Mouse (Mus musculus) kidney, adult 10 weeks (tissue): ENCODE data around the gene Sacs. TPM values are rescaled to one million over a fixed set of nuclear protein-coding genes. Genes with fewer than 3 reads are reported as not detected.

Experiments used
- polyA plus RNA-seq: library from polyadenylated mRNA; stranded (reverse); fragments of 350-450 nt; fragmentation: Illumina TruSeq; extraction: RNeasy Lipid Tissue Mini Kit (QIAGEN cat#74804); gene quantifications from one replicate; pipeline ENCODE4 v1.2.3, GENCODE M21; 2014; ENCODE audit warnings: low read depth, low replicate concordance

Sacs gene
- 2.1 TPM for polyA plus RNA-seq

DNA sequence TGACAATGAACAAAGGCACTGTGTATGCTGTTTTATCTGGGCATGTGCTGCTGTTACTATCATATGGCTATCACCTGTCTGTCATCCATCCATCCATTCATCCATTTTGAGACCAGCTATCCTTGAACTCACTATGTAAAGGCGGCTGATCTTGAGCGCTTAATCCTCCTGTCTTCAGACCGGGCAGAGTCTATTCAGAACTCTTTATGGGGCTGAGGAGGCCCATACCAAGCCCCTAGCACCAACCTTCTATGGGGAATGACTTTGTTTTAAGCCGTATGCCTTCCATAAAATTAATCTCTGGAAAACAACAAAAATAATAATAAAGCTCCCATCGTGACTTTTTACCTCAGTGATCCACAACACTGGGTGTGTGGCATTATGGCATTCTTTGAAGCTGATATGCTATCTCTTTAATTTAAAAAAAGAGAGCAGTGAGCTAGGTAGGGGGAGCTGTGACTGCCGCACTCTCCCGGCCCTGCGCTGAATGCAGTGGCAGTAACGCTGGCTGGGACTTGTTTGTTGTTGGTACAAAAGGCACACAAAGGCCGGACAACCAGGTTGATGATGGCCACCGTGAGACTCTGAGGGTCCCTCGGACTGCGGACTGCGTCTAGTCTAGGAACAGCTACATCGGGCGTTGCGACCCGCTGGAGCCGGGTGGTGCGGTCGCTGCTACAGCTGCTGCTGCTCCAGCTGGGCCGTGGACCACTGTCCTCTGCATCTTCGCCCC lies at the start of gene Sacs:
Gene Sacs, plus strand, starts transcription at position 464 of the 733 bp plus-strand sequence.

DNA sequence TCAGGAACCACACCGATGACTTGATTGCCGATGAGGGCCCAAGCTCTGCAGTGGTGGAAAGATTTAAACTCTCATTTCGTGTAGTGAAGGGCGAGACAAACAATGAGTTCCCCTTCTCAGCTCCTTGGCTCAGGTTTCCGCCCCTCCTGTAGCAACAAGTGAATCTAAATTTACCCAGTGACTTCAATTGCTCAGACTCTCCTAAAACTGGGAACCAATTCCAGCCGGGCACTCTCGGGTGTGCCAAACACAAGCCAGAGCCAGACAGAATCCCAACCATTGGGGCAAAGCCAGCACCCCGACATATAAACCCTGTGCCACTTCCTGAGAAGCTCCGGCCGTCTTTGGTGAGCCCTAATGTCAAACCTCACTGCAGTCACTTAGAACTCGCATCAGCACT lies 120.1 kb downstream of the Sacs start, which contains the start of gene Sgcg:
Gene Sgcg, minus strand, starts transcription at position 139 of the 400 bp plus-strand sequence.

Other genes with a start within 250 kb of the Sacs start
- gene Tnfrsf19, start 92.0 kb upstream of the Sacs start, polyA plus RNA-seq: 1.7 TPM
- gene Sgcg, start 120.0 kb downstream of the Sacs start, polyA plus RNA-seq: not detected
- 0.40 TPM for gene Arl11, start 171.3 kb downstream of the Sacs start, polyA plus RNA-seq
- gene Ebpl, start 222.0 kb downstream of the Sacs start, polyA plus RNA-seq: 2.3 TPM